Mouse (Mus musculus): ENCODE measurements at regions not wholly inside any gene's neighbourhood (a gene's known extent, or its start where the extent isn't known, plus 50 kb on each side); places are given as distances from the start of the nearest gene placed in this dataset.

DNA sequence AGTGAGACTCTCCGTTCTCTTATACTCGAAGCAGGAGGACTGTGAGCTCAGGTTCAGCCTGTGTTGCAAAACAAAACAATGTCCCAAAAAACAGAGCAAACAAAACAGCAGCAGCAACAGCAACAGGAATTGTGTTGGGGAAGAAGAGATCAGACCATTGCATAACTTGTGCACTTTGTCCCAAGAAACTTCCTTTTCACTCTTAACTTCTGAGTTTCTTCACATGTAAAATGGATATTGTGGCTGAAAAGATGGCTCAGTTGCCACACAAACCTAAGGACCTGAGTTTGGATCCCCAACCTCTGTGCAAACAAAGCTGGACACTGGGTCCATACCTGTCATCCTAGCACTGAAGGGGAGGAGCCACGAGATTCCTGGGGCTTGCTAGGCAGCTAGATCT is 146.1 kb upstream of the Lyplal1 start:
- Histone ChIP-seq H3K27ac (ENCODE audit: insufficient read depth, low read length) (no peak overlapping the region), H3K4me1 (ENCODE audit: control insufficient read depth, insufficient read depth, low read length) (peaks cover 4% of the 10 kb centered on the region; the same call in 1 of the 2 replicates), H3K4me3 (ENCODE audit: insufficient read depth, low read length) (no peak overlapping the region)
- no peak for TF ChIP-seq CTCF (IDR thresholded peaks at IDR 0.05; ENCODE audit: extremely low read depth, insufficient read depth, low read length)
- TF ChIP-seq POLR2A (IDR thresholded peaks at IDR 0.05; ENCODE audit: extremely low read depth, insufficient read depth, low read length), result no peak

DNA sequence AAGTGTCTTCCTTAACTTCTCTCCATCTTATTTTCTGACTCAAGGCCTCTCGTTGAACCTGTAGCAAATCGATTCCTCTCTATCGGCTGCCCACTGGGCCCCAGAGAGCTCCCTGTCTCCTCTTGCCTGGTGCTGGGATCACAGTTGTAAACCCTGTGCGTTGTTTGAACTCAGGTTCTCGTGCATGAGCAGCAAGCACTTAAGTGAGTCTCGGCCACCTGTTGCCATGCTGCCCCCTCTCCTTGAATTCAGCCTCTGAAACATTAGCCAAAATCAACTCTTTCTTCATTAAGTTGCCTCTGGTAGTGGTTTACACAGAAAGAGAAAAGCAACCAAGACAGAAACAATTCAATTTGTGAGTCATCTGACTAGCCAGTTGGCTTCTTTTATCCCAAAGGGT is 144.9 kb upstream of the Lyplal1 start:
- peaks cover 4% of the 10 kb centered on the region; the same call in 1 of the 2 replicates for H3K4me1 ChIP-seq (ENCODE audit: control insufficient read depth, insufficient read depth, low read length)
- no peak overlapping the region for H3K4me3 ChIP-seq (ENCODE audit: insufficient read depth, low read length)
- no peak for TF ChIP-seq POLR2A (IDR thresholded peaks at IDR 0.05; ENCODE audit: extremely low read depth, insufficient read depth, low read length)
- no peak for TF ChIP-seq CTCF (IDR thresholded peaks at IDR 0.05; ENCODE audit: extremely low read depth, insufficient read depth, low read length)
- no peak overlapping the region for H3K27ac ChIP-seq (ENCODE audit: insufficient read depth, low read length)

DNA sequence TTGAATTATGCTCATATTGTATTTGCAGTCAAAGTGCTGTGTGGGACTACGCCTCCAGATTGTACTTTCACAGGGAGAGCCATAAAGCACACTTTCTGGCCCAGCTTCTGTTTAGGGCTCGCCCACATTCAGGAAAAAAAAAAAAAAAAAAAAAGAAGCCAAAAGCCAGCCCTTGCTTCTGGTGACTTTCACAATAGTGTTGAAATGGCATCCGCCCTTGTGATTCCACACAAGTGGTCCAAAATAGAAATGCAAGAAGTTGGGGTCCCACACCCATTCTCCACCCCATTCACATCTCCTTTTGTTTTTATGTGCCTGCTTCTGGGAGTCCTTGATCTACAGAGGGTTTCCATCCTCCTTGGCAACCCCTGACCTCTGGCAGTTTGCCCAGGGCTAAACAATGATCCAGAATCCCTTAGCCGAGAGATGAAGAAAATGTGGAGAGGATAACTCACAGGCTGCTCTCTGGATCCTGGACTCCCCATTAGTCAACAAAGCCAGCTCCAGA is 144.3 kb upstream of the Lyplal1 start:
- Histone ChIP-seq H3K27ac (ENCODE audit: insufficient read depth, low read length) (no peak overlapping the region), H3K4me3 (ENCODE audit: insufficient read depth, low read length) (no peak overlapping the region), H3K4me1 (ENCODE audit: control insufficient read depth, insufficient read depth, low read length) (peaks cover 4% of the 10 kb centered on the region; the same call in 1 of the 2 replicates)
- TF ChIP-seq POLR2A (IDR thresholded peaks at IDR 0.05; ENCODE audit: extremely low read depth, insufficient read depth, low read length), result no peak
- no peak for TF ChIP-seq CTCF (IDR thresholded peaks at IDR 0.05; ENCODE audit: extremely low read depth, insufficient read depth, low read length)

DNA sequence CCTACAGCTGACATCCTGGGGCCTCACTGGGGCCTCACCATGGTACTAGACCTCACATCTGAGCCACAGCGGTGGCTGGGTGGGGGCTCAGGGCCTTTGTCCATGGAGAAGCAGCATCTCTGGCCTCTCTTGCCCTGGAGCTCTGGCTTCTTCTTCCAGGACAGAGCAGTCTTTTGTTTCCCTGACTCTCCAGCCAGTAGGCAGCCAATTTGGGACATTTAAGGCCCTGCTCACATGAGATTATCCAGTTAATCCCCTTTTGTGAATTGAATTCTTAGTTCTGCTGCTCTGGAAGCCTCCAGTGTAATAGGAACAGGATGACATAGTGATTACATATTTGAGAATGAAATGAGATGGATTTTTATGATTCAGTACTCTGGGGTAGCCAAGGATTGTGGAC is 140.5 kb upstream of the Lyplal1 start:
- TF ChIP-seq CTCF (IDR thresholded peaks at IDR 0.05; ENCODE audit: extremely low read depth, insufficient read depth, low read length) (no peak), POLR2A (IDR thresholded peaks at IDR 0.05; ENCODE audit: extremely low read depth, insufficient read depth, low read length) (no peak)
- H3K4me1 ChIP-seq (ENCODE audit: control insufficient read depth, insufficient read depth, low read length), result peaks cover 4% of the 10 kb centered on the region; the same call in 1 of the 2 replicates
- no peak overlapping the region; the same call in 1 of the 2 replicates for H3K27ac ChIP-seq (ENCODE audit: insufficient read depth, low read length)
- no peak overlapping the region for H3K4me3 ChIP-seq (ENCODE audit: insufficient read depth, low read length)

DNA sequence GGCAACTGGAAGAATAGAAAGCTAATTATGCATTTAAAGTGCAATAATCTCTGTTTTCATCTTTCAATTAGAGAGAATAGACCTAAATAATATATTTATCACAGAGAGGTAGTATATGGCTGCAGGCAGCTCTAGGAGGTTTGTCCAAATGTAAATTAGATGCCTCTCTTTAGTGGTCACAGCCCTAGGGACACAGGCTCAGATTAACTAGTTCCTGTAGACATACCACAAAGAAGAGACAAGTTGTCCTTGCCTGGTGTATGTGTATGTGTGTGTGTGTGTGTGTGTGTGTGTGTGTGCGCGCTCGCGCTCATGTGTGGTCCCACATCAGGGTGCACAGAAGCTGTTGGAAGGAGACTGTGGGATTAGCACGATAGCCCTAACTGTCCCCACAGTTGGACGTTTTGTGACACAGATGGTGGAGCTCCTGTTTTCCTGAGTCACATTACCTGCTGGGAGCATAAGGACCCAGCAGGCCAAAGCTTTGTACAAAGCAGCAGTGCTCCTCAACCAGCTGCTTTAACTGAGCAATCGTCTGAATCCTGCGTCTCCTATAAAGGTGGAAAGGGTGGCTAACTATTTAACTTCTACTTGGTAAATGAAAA is 138.5 kb upstream of the Lyplal1 start:
- TF ChIP-seq POLR2A (IDR thresholded peaks at IDR 0.05; ENCODE audit: extremely low read depth, insufficient read depth, low read length) (no peak), CTCF (IDR thresholded peaks at IDR 0.05; ENCODE audit: extremely low read depth, insufficient read depth, low read length) (no peak)
- no peak overlapping the region for H3K4me3 ChIP-seq (ENCODE audit: insufficient read depth, low read length)

DNA sequence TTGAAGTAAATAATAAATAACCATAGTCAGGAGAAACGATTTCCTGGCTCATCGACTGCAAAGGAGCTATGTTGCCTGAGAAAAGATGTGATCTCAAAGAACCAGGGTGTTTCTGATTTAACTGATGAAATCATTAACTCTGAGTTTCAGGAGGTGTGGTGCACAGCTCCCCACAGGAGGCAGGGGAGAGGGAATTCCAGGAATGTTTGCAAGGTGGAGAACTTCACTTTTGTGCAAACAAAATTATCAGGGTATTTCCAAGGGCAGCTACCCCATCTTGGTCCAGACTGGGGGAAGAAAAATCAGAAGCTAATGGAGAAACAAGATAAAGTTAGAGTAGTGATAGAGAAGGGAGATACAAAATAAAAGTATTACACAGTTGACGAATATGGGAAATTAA is 137.4 kb upstream of the Lyplal1 start:
- no peak for TF ChIP-seq CTCF (IDR thresholded peaks at IDR 0.05; ENCODE audit: extremely low read depth, insufficient read depth, low read length)
- TF ChIP-seq POLR2A (IDR thresholded peaks at IDR 0.05; ENCODE audit: extremely low read depth, insufficient read depth, low read length), result no peak
- Histone ChIP-seq H3K4me1 (ENCODE audit: control insufficient read depth, insufficient read depth, low read length) (no peaks in the 10 kb centered on the region), H3K4me3 (ENCODE audit: insufficient read depth, low read length) (no peak overlapping the region), H3K27ac (ENCODE audit: insufficient read depth, low read length) (no peak overlapping the region)

More for the DNA sequence above, 138.5 kb upstream of the Lyplal1 start:
- Histone ChIP-seq H3K4me1 (ENCODE audit: control insufficient read depth, insufficient read depth, low read length) (peaks cover 2% of the 10 kb centered on the region; the same call in 1 of the 2 replicates), H3K27ac (ENCODE audit: insufficient read depth, low read length) (no peak overlapping the region)

DNA sequence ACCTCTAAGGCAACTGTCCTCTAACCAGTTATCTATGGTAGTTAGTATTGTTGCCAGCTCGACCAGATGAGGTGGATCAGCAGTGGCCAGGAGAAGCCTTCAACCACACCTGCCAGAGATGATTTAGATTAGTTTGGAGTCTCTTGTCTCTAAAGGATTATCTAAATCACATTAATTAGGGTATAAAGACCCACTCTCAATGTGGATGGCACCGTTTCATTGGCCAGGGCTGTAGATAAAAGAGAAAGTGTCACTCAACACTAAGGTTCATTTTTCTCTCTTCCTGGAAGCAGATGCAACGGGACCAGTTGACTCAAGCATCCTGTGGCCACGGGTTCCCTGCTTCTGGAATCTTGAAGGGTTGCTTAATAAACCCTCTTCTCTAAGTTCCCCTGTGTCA is 135.4 kb upstream of the Lyplal1 start:
- no peak overlapping the region for H3K4me3 ChIP-seq (ENCODE audit: insufficient read depth, low read length)
- no peak for TF ChIP-seq POLR2A (IDR thresholded peaks at IDR 0.05; ENCODE audit: extremely low read depth, insufficient read depth, low read length)
- TF ChIP-seq CTCF (IDR thresholded peaks at IDR 0.05; ENCODE audit: extremely low read depth, insufficient read depth, low read length), result no peak
- H3K27ac ChIP-seq (ENCODE audit: insufficient read depth, low read length), result no peak overlapping the region
- H3K4me1 ChIP-seq (ENCODE audit: control insufficient read depth, insufficient read depth, low read length), result no peaks in the 10 kb centered on the region

DNA sequence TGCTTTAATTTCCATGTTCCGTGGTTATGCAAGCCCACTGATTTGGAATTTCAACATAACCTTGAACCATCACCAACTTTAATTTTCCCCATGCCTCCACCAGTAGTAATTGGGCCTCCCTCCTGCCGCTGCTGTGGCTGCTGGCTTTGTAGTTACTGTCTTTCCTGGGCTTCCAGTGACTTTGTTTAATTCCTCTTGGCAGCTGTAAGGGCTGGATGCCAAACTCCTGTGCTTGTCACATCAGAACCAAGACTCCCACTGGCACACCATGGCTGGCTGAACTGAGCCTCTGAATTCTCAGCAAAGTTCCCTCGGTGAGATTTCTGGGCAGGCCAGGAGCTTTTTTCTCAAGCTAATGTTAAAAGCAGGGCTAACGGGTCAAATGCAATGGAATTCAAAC is 133.2 kb upstream of the Lyplal1 start:
- Histone ChIP-seq H3K4me1 (ENCODE audit: control insufficient read depth, insufficient read depth, low read length) (no peaks in the 10 kb centered on the region), H3K27ac (ENCODE audit: insufficient read depth, low read length) (no peak overlapping the region), H3K4me3 (ENCODE audit: insufficient read depth, low read length) (no peak overlapping the region)
- TF ChIP-seq CTCF (IDR thresholded peaks at IDR 0.05; ENCODE audit: extremely low read depth, insufficient read depth, low read length) (no peak), POLR2A (IDR thresholded peaks at IDR 0.05; ENCODE audit: extremely low read depth, insufficient read depth, low read length) (no peak)

DNA sequence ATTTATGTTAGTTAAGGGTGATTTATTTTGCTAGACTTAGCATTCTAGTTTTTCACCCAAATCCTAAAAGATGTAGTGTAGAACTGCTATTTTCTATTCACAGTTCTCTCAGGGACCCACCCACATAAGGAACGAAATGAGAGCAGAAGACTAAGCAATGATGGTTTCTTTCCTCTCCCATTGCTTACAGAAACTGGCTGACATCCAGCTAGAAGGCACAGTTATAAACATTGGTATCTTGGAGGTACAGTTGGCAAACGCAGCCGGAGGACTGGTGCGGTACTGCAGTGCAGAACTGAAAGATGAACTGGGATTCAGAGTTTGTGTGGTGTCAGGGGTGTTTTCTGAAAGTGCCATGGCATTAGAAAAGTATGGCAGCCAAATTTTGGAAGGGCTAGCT is 132.1 kb upstream of the Lyplal1 start:
- H3K4me3 ChIP-seq (ENCODE audit: insufficient read depth, low read length), result no peak overlapping the region
- no peak overlapping the region for H3K27ac ChIP-seq (ENCODE audit: insufficient read depth, low read length)
- TF ChIP-seq CTCF (IDR thresholded peaks at IDR 0.05; ENCODE audit: extremely low read depth, insufficient read depth, low read length), result peak; percentile 15; the same call in 1 of the 2 replicates
- no peak for TF ChIP-seq POLR2A (IDR thresholded peaks at IDR 0.05; ENCODE audit: extremely low read depth, insufficient read depth, low read length)
- H3K4me1 ChIP-seq (ENCODE audit: control insufficient read depth, insufficient read depth, low read length), result no peaks in the 10 kb centered on the region

DNA sequence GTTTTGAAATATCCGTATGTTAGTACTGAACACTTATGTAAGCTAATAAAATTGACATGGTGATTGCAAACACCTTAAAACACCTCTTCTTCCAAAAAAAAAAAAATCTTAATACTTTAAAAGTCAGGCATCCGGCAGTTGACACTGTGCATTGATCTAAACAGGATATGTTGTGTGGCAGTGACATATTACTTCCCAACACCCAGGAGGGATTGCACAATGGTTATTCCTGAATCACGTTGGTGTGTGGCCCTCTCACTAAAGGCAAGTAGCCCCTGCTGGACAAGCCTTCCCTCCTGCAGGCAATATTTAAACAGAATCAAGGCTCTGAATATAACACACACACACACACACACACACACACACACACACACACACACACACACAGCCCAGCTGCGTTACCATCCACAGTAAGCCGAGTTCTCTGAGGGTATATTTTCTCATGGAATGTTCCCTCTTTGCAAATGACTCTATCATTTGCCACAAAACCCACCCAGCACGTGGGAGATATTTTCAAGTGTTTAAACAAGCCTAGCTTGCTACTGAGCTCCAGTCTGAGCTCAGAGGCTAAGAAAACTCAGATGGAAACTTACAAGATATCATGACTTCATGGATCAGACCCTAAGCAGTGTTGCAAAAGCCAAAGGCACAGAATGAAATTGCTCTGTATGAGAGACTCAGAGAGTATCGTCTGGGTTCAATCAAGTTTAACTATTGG is 128.8 kb upstream of the Lyplal1 start:
- no peak overlapping the region for H3K4me3 ChIP-seq (ENCODE audit: insufficient read depth, low read length)
- H3K4me1 ChIP-seq (ENCODE audit: control insufficient read depth, insufficient read depth, low read length), result no peaks in the 10 kb centered on the region
- no peak overlapping the region for H3K27ac ChIP-seq (ENCODE audit: insufficient read depth, low read length)
- no peak for TF ChIP-seq CTCF (IDR thresholded peaks at IDR 0.05; ENCODE audit: extremely low read depth, insufficient read depth, low read length)

All from cortical plate, adult 2 months (tissue).